Mouse (Mus musculus) neutrophil, adult 5-6 weeks (primary cell): ENCODE results near the gene Tnip3. TPM values are rescaled to one million over a fixed set of nuclear protein-coding genes. Genes with fewer than 3 reads are reported as not detected.

Source experiments
- ATAC-seq: fragments of 151-379, 151-347 bp; 2 replicates; pipeline ENCODE4 v1.8.0; 2017; ENCODE audit warnings: mild to moderate bottlenecking, moderate TSS enrichment; ENCODE audit not compliant: insufficient number of reproducible peaks, poor library complexity, low FRiP score, severe bottlenecking; ENCODE audit errors: extremely low read depth
- total RNA-seq: library from RNA; stranded (forward); fragments of 200-1000 nt; gene quantifications from 2 replicates; pipeline ENCODE4 v1.2.3, GENCODE M21; 2017

Gene Tnip3
- total RNA-seq, 1 experiment from 2014 or later = 1.0 TPM

DNA sequence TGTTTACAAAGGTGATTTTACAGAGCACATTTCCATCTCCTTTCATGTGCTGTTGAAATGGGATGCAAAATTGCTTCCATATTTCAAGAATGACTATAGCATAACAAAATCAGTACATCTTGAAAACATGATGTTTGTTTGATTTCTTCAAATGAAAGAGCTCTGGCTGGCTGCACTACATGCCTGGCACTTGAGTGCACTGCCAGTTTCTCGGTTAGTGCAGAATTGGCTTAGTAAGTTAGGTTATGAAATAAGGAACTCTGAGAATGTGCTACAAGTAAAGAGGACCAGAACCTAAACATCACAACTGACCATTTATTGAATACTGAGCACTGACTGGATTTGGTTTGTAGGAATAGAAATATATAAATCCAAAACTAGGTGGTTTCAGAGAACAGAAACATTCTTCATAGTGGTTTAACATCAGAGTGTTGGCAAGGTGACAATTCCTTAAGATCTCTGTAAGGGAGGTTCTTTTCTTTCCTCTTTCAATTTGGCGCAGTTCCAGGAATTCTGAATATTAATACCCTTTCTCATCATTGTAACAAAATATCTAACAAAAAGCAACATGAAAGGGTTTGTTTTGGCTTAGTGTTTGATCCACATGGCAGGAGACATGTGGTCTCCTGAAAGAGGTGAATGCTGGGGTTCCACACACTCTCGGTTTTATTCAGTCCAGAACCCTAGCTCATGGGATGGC is 98.1 kb downstream of the Tnip3 start:
- no peak for ATAC-seq

DNA sequence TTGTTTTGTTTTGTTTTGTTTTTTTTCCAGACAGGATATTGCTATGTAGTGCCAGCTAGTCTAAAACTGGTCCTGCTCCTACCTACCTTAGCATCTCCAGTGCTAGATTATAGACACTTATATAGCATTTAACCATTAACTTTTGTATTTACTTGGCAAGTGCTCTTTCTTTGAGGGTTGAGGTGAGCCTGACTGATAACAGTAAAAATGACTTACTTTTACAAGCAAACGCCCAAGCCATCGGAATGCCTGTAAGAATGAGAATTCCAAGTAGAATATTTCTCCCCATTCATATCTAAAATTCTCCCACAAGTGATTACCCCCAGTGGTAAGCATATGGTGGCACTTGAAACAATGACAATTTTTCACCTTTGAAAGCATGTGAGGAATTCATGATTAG is 105.5 kb downstream of the Tnip3 start:
- ATAC-seq = no peak

DNA sequence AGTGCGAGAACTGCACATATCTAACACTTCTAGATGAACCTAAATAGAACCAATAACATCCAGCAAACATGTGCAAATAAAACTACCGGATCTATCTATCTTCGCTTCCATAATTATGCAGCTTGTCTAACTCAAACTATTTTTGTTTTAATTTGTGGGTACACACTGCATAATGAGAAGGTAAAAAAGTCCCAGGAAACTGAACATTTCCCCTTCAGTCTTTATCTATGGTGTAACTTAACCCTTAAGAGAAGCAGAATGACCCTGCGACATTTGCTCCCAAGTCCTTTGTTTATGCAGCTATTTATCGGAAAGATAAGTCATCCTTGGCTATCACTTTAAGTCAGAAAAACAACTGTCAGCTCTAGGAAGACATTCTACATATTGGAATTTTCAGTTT is 107.1 kb downstream of the Tnip3 start:
- no peak for ATAC-seq

DNA sequence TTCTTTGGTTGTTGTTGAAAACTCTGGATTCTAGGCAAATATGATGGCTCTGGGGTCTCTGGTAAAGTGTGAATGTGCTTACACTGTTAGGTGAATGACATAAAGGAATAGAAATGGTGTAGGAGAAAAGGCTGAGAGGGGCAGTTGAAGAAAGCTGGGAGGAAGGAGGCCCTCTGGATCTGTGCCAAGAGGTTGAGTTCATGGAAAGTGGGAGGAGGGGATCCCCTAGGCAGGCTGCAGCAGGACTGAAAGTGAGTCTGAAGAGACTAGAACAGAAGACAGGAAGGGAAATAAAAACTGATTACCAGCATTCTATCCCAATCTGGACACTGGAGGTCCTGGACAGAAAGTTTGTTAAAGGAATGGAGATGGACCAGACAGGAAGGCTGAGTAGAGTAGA is 117.3 kb downstream of the Tnip3 start:
- no peak for ATAC-seq

DNA sequence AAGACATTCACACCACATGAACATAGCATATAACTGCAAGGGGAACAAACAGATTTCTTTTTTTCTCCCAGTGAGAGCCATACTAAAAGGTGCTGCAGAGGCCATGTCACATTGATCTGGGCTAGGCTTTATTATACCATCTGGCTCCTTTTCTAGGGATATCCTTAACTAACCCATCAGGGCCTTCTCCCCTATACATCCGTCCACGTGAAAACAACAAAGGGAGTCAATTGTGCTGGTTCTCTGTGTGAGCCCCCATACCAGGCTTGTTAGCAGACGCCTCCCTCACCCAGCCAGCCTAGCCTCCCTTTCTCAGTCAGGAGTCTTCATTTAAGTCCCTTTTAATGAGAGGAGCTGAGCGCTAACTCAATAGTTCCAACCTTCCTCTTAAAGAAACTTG is 119.0 kb downstream of the Tnip3 start:
- no peak for ATAC-seq

DNA sequence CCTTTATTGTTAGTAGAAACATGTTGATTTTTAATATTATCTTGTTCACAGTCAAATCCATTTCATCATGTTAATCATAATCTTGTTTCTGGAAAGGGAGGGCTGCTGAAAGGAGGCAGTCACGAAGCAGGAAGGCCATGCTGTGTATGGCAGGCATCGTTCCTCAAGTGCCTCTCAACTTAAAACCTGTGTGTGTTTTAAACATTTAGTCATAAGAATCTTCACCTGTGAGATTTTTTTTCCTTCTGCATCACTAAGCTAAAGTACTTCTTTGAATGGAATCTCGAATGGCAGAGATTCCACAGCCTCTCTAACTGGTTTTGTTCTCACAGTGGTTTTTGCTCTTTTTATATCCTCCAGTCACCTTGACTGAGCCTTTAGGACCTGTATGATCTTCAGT is 121.3 kb downstream of the Tnip3 start:
- no peak for ATAC-seq

DNA sequence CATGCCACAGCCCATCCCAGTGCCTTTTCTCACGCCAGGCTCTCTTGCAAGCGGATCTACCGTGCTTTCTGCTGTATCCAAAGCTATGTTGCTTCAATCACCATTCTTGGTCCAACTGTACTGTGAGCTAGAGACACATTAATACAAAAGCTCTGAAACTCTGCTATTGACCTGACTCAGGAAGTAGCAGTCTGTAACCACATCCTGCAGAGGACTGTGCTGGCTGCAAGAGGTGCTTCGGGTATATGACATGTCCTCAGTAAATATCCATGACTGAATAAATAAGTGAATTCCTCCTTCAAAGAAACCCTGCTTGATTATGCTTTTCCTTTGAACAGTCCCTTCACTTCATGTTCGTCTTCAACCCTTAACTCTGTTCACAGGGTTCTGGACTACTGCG is 122.6 kb downstream of the Tnip3 start:
- peak; percentile 87 for ATAC-seq

DNA sequence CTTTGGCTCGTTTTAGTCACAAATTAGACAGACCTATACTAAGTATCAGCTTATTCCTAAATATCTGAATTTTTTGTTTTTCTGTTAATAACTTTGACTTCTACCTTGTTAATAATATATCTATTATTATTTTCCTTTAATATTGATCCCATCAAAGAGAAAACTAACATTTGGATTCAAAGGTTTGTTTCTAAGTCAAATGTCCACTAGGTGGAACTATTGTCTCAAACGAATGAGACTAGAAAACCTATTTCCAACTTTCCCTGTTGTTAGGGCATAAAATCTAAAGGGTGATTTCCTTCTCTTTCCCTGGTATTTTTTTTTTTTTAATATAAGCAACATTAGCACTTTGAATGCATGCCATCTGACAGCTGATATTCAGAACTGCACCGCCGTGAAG is 126.3 kb downstream of the Tnip3 start:
- no peak for ATAC-seq

DNA sequence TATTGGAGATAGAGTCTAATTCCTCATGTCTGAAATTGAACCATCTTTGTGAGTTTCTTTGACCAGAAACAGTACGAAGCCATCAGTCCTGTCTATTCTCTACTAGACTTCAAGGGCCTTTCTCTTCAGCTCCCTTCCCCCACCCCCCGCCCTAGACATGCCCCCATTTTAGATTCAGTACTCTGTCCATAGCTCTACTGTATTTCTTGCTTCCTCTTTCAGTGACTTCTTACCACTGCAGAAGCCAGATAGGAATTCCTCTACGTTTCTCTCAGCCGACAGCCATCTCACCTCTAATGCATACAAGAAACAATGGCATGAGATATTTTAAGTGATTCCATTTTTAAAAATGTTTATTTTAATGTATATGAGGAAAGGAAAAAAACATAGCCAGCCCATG is 136.2 kb downstream of the Tnip3 start:
- peak; percentile 44; the same call in 1 of the 2 replicates for ATAC-seq

DNA sequence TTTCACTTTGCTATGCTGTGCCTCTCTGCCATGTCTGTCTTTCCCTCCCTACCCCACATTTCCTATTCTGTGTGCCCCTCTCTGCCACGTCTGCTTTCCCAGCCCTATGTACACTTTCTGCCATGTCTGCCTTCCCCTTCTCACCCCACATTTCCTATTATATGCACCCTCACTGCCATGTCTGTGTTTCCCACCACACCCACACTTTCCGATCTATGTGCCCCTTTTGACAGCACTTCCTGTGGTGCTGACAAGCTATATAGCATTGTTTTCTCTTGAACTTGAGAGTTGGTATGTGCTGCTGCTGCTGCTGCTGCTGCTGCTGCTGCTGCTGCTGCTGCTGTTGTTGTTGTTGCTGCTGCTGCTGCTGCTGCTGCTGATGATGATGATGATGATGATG is 136.9 kb downstream of the Tnip3 start:
- ATAC-seq = peak; percentile 51; the same call in 1 of the 2 replicates

DNA sequence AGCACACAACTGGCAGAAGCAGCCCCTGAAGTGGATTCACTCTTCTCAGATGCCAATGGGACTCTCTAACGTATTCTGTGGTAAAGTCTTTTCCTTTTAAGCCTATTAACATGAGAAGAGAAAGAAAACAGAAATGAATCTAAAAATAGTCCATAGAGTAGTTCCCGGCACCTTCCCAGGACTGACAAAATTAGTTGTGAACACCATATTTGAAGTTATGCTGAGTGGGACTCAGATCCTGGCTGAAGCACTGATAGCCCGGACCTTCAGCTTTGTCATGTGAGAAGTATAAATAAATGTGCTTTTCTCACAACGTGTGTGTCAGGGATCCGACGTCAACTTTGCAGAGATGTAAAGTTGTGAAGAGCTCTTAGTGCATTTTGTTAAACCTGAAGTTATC is 138.9 kb downstream of the Tnip3 start:
- ATAC-seq = no peak

DNA sequence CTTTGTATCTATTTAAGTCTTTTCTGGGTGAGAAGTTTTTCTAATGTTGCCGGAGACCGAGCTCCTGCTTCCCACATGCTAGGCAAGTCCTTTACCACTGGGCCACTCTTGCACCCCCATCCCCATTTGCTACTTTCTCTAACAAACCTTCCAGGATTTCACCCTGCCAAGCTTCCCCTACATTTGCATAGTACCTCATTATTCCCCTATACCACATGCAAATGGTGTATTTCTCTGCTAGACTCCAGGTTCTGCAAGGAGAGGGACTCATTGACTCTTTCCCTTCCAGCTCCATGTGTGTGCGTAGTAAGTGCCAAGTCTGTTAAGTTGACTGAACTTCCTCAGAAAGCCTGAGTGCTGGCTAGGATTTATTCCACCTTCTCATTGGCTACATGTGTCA is 141.2 kb downstream of the Tnip3 start:
- ATAC-seq = no peak

DNA sequence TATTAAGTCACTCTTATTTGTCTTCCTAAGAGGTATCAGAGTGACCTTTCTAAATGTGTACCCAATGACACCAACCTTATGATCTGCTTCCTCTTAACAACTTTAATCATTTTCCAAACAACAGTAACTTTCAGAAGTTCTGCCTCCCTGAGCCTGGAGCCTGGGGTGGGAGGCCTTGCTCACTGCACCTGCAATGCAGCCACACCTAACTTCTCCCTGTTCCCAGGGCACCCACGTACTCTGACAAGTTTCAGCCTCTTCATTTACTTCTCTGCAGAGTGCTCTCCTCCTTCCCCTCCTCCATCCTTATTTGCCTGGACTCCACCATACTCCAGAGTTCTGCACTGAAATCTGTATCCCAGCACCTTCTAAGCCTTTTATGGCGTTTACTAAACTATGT is 144.9 kb downstream of the Tnip3 start:
- no peak for ATAC-seq

DNA sequence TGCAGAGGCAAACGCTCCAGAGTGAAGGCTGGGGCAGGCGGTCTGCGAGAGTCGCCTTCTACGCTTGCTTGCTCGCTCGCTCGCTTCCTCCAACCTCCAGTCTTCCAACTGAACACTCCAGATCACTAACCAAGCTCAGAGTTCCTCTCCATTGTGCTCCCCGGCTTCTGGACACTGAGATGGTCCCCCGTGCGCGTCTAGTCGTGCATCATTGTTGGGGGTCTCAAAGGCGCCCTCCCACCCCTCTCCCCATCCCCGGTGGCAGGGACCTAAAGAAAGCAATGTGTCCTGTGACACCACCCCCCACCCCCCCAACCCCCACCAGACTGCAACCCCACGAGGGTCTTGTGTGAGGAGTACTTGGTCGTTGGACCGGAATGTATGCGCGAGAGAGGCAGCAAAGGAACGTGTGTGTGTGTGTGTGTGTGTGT is 145.9 kb downstream of the Tnip3 start:
- ATAC-seq = no peak

DNA sequence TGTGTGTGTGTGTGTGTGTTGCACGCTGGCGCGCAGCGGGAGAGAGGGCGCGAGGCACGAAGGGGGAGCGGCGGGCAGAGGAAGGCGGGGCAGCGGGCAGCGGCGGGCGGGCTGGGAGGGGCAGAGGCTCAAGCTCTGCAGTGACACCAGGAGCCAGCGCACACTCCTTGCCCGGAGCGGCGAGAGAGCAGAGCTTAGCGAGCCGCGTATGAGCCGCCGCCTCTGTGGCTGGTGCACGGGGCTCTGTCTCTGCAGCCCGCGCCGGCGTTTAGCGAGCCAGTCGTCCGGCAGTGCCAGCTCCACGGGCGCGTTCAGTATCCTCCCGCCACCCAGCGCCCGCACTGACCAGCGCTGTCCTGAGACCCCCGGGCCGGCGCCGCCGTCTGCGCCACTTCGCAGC is 146.3 kb downstream of the Tnip3 start, which contains the start of gene Ndnf:
Gene Ndnf (plus strand): TSS at position 140 of the 400 bp plus-strand sequence.
- peak; percentile 64 for ATAC-seq

DNA sequence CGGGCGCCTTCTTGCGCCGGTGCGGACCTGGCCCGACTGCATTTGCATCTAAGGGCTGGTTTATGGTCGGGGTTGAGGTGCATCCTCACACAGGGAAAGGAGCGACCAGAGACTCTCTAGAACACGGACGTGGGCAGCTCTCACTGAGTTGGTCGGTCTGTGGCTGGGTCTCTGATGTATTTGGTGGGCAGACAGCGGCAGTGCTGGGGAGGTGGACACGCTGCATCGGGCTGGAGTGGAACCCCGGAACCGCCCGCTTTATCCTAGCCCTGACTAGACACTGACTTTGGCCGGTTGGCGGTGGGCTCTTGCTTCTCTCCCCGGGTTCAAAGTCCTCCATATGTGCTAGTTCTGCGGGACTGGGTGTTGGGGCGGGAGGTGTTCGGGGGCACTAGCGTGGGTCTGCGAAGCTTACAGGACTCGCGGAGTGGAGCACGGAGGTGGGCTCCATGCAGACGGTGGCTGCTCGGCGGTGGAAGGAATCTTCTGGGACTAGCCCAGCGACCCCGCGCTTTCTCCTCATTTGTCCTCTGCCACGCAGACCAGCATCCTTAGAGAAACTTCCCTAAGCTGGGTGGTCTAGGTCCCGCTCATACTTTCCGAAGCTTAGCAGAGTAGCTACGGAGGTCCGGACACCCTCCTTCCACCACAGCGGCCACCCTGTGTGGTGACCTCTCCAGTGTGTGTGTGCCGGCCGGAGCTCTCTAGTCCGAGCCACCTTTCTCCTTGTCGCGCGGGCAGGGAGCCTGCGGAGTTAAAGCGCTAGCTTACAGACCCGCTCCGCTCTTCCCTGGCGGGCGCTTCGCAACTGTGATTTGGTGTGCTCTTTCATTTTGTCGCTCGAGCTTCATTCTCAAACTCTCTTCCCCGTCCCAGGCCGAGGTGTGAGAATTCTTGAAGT is 147.3 kb downstream of the Tnip3 start:
- ATAC-seq = peak; percentile 34; the same call in 1 of the 2 replicates
